Mouse (Mus musculus) brain, embryonic 14.5 days (tissue): ENCODE measurements around the gene Cwc22. TPM values are rescaled to one million over a fixed set of nuclear protein-coding genes. Genes with fewer than 3 reads are reported as not detected.

Experiments
- DNase-seq: peaks from one replicate; pipeline ENCODE4 v3.0.0-alpha.2; 2011; ENCODE audit warnings: low read depth
- CTCF ChIP-seq: fragments of 200-500 bp; IDR thresholded peaks from 2 replicates; pipeline ENCODE4 v1.5.1; 2012; ENCODE audit warnings: inconsistent platforms, mild to moderate bottlenecking, moderate library complexity, borderline replicate concordance; ENCODE audit not compliant: insufficient read depth, insufficient read length; ENCODE audit errors: extremely low read depth
- POLR2A ChIP-seq: fragments of 200-500 bp; IDR thresholded peaks from 2 replicates; pipeline ENCODE4 v1.6.1; 2012; ENCODE audit warnings: mild to moderate bottlenecking, inconsistent platforms, borderline replicate concordance; ENCODE audit not compliant: poor library complexity, insufficient read depth, insufficient read length, severe bottlenecking; ENCODE audit errors: extremely low read depth
- polyA plus RNA-seq: library from polyadenylated mRNA; depleted of rRNA; stranded (reverse); fragments of >200 nt; gene quantifications from 2 replicates; pipeline ENCODE4 v1.2.3, GENCODE M21; 2012

Gene Cwc22
- polyA plus RNA-seq, 1 experiment, result 24.1 TPM

DNA sequence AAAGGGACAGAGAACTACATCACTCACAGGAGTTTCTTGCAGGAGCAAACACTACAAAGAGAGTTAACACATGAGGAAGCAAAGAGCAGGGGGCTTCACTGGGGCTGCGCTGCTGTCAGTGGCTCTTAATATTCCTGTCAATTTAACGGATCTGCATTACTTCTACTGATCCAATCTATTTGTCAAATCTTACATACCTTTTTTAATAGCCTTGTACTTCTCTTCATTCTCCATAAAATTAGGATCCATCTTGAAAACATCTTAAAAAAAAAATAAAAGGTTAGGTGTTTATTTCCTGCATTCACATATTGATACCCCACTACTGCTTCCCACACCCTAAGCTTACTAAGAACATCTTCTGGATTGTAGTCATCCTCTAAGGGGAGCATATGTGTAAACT is 25.6 kb downstream of the Cwc22 start:
- TF ChIP-seq CTCF, result no peak
- no peak for TF ChIP-seq POLR2A
- DNase-seq, result no peak

DNA sequence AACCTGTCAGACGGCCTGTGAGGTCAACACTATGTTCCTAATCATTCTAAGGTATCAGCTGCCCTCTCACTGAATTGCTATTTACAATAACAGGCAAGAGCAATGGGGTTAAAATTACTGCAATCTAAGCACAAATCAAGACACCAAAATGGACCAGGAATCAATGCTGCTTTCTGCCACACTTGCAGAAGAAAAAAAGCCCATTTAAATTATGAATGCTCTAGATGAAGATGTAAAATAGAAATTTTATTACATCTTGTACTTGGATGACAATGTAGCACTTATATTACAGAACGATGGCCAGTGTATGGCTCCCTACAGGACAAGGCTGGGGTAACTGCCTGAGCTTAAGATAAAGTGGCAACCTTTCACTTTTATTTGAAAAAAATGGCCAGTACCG is 27.7 kb downstream of the Cwc22 start:
- DNase-seq, result no peak
- no peak for TF ChIP-seq POLR2A
- TF ChIP-seq CTCF, result no peak

DNA sequence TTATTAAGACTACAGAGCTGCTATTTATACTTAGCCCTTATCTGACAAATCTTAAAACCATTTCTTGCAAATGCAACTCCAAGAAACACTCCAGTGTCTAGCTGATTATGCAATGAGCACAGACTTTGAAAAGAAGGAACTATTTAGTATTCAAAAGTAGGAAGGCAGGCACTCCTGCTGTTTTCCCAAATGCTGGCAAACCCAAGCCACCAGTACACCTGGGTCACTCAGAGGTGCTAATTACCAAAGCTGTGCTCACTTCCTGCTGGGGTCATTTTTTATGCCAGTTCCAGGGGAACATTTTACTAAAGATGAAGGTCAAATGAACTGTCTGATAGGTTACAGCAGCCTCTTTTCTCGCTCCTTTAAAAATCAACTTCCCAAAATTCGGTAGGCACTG is 28.2 kb downstream of the Cwc22 start:
- no peak for DNase-seq
- TF ChIP-seq CTCF, result no peak

DNA sequence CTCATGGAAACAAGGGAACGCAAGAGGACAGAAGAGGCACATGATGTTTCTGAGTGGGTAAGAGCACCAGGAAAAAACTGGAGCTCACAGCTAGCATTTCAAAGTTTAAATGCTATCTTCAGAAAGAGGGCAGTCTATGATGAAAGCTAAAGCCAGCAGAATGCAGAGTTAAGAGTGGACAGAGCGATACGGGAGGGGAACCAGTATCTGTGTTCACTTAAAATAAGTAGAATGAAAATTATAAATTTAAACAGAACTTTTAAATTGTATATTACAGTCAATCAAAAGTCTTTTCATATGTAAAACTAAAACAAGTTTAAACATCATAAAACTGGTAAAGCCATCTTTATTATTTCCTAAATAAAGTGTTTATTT is 28.8 kb downstream of the Cwc22 start:
- no peak for DNase-seq
- TF ChIP-seq CTCF (no peak), POLR2A (no peak)

DNA sequence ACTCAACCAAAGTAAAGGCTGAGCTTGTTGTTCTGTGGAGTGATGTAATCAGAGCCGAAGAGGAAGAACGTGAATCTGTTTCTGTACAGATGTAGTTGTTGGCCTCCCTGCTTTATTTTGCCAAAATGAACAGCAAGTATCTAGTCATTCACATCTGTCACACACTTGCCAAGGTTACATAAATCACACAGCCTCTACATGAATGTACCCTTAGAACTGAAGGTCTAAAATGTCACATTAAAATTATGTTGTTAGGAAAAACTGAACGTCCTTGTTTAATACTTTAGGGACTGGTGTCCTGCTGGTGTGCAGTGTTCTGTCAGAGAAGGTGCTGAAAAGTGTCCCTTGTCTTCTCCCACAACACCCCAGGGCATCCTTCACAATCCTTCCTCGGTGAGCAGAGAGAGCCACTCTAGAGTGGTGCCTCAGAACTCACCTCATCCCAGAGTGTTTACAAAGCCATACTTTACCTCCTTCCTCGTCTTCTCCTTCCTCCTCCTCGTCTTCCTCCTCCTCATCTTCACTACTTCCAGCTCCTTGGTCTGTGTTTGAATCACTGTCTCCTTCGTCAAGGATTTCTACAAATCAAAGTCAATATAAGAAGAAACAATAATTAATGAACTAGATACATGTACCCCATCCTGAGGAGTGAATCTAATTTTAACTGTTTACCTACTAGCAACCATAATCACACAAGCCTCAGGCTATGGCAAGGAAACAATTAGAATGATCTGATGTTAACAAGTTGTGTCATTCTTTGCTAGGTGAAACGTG is 29.4 kb downstream of the Cwc22 start:
- TF ChIP-seq CTCF (no peak), POLR2A (no peak)
- DNase-seq, result no peak

DNA sequence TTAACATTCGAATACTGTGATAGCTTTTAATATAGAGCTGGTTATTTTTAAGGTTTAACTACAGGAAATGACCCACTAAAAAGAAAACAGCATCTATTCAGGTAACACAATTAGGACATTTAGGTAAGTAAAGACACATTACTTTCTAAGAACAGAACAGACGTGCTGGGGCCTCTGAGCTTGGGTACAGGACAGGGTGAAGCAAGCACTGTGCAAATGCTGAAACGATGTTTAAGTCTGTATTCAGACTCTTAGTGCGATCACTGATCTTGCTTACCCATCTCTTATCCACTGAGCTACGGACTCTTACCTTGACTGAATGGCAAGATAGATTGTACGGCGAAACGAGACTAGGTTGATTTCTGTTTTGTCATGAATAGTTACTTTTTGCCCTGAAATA is 31.0 kb downstream of the Cwc22 start:
- no peak for DNase-seq
- TF ChIP-seq CTCF (no peak), POLR2A (no peak)

DNA sequence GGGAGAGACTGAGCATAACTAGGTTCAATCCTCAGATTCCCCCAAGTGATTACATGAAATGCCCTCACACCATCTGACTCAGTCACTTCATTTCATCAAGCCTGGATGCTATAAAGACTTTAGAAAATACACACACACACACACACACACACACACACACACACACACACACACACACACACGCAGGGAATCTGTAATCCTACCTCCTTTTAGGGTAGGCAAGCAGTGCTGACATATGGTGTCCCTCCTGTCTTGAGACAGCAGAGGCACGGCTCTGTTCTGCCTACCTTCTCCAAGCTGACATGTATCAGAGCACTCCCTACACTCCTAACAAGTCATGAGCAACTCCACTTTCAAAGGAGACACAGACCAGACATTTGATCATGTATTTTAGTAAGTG is 32.5 kb downstream of the Cwc22 start:
- peak; percentile 8 for DNase-seq
- TF ChIP-seq POLR2A (no peak), CTCF (no peak)

DNA sequence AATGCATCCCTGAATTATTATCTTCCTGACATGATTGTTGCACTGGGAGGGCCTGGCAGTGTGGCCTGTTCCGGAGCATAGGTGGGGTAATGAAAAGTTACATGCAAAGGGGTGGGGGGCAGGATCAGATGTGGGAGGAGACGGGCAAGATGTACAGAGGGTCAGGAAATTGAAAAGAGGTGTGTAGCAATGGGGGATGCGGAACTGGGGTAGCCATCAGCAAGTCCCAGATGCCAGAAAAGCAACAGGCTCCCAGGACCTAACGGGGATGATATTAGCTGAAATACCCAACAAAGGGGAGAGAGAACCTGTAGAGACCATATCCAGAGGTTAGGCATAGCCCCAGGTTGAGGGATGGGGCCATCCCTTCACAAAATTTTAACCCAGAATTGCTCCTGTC is 34.0 kb downstream of the Cwc22 start:
- no peak for DNase-seq
- TF ChIP-seq CTCF (no peak), POLR2A (no peak)

DNA sequence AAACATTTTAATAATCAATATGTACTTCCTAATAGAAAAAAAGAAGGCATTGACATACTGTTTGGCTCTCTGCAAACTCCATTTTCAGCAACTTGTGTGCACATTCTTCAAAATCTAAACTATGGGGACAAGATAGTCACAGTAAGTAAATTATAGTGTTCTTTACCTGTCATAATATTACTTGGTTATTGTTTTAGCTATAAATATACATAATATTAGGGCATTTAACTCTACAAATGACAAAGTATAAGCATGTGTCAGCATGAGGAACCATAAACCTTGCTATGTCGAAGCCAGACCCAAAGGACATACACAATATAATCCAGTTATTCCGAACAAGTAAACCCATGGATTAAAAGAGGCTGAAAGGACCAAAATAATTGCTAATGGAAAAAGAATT is 34.7 kb downstream of the Cwc22 start:
- TF ChIP-seq POLR2A (no peak), CTCF (no peak)
- DNase-seq, result no peak

DNA sequence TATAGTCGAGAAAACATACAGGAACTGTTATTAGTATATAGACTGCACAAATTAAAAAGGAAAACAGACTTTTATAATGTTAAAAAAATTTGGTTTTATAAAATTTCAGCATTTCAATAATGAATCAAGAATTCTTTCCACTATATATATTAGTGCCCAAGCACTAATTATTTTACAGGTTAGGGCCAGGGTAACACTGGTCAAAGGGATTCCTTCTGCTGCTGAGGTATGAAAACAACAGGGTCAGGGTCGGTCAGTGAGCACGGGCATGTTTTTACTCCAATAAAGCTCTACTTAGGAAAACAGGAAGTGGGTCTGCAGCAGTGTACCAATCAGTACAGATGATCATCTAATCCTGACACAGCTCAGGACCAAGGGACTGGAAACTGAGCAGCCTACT is 36.0 kb downstream of the Cwc22 start:
- no peak for DNase-seq
- no peak for TF ChIP-seq CTCF
- TF ChIP-seq POLR2A, result no peak

DNA sequence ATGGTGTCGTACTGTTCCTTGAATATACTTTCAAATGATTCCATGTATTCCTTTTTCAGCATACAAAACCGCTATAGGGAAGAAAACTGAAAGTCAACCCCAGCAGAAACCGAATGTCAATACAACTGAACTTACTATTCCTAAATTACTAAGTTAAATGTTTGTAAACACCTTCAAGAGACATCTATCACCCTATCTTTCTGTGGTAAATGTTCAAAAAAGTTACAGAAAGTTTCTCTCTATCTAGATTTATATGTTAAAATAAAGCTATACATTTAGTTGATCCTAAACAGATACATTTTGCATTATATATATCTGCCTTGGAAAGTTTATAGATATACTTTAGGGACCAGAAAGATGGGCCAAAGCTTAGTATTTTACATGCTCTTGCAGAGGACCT is 39.0 kb downstream of the Cwc22 start:
- TF ChIP-seq POLR2A (no peak), CTCF (no peak)
- no peak for DNase-seq

DNA sequence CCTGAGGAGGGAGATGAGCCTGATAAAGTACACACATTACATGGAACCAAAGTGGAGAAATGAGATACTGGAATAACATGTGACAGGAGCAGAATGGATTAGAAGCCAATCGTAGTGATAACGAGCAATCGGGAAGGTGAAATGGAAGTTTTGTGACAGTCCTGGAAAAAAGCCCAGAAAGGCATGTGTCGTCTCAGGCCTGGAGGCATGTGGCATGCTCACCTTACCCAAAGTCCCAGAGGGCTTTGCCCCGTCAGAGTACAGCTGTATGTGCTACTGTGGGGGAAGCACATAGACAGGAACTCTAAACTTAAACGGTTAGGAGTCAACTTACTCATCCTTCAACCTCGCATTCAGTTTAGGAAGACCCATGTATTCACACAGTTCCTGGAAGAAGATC is 41.2 kb downstream of the Cwc22 start:
- DNase-seq, result no peak
- no peak for TF ChIP-seq CTCF
- no peak for TF ChIP-seq POLR2A

DNA sequence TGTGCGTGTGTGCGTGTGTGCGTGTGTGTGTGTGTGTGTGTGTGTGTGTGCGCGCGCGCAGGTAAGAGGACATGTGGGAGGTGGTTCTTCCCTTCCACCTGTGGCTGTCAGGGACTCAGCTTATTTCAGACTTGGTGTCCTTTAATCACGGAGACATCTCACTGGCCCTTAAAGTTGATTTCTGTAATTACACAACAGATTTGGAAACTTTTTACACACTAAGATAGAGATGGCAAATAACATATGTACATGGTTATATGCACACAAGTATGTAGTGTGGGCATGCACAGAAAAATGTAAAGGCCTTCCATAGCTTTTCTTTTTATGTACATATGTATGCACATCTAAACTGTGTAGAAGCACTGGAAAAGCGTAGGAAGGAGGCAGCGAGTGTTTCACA is 41.7 kb downstream of the Cwc22 start:
- no peak for DNase-seq
- TF ChIP-seq POLR2A (no peak), CTCF (no peak)

DNA sequence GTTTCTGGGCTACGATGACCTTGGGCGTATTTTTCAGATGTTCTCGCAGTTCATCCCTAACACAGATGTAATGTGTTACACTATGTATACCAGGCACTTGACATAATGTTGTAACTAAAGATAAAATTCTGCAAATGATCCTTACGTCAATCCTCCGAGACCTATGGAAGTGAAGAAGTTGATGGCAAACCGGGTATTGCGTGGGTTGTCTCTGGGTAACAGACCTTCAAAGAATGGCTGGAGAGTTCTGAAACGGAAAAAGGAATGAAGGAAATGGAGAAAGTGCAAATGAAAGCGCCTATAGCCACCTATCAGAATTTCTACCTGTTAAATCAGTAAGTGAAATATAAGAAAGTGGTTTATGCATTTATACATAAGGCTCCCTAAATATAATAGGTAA is 42.2 kb downstream of the Cwc22 start:
- DNase-seq, result no peak
- TF ChIP-seq CTCF (no peak), POLR2A (no peak)
